Mouse (Mus musculus) kidney, postnatal 36 days (tissue): Measurements from ENCODE around the gene Cfdp1.
"Not testable (repeated sequence)": the region's sequence is repeated elsewhere in the genome, so short reads cannot be mapped to it uniquely, and the experiment has no call there.

Experiments used
- DNase-seq, 2 experiments: peaks; one replicate each; pipeline ENCODE4 v3.0.0; 2021 to 2022; ENCODE audit warnings: mixed read lengths in 2 of 2

Gene Cfdp1

DNA sequence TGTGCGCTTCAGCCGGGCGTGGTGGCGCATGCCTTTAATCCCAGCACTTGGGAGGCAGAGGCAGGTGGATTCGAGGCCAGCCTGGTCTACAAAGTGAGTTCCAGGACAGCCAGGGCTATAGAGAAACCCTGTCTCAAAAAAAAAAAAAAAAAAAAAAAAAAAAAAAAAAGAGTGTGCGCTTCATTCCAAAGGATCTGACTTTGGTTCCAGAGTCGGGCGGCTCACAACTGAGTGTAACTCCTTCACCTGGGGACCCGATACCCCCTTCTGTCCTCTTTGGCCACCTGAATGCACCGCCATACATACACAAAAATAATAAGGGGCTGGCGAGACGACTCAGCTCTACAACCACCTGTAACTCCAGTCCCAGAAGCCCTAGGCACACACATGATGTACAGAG, 872 bp downstream of the Cfdp1 start:
- not testable (repeated sequence) for DNase-seq

- no peak for DNase-seq
Measured at GRCm38 (mm10) chr8:111846746-111847145, 7.3 kb downstream of the Cfdp1 start.

DNA sequence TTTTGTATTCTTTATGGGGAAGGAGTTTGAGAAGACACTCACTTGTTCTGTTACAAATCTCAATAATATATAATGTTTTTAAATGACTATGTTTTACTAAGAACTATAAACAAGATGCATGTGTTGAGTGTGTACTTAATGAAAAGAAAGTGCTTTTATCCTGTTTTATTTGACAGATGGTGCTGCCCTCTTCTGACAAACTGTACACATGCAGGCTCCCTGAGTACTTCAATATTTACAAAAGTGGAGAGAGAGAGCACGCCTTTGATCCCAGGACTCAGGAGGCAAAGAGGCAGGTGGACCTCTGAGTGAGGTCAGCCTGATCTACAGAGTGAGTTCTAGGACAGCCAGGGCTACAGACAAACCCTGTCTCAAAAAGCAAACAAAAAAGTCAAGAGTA, 18.6 kb downstream of the Cfdp1 start:
- peak in 1 of 2 experiments; percentile 49 for DNase-seq

DNA sequence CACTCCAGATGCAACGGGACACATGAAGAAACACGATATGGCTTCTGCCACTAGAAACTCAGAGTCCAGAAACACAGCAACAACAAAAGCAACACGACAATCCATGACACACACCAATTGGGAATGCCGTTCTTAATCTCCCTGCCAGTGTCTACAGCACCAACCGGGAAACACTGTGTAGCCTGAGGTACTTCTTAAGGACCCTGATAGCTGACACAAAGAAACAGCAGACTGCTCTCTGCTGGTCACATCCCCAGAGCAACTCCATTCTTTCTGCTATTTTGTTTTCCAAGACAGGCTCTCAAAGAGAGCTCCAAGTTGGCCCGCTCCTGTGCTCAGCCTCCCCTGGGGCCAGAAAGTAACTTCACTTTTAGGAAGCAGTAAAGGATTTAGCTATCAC, 20.1 kb downstream of the Cfdp1 start:
- no peak for DNase-seq

- no peak for DNase-seq
Measured at GRCm38 (mm10) chr8:111832983-111833382, 21.1 kb downstream of the Cfdp1 start.

GRCm38 (mm10) chr8:111831996-111832395, 22.1 kb downstream of the Cfdp1 start:
- no peak for DNase-seq

DNA sequence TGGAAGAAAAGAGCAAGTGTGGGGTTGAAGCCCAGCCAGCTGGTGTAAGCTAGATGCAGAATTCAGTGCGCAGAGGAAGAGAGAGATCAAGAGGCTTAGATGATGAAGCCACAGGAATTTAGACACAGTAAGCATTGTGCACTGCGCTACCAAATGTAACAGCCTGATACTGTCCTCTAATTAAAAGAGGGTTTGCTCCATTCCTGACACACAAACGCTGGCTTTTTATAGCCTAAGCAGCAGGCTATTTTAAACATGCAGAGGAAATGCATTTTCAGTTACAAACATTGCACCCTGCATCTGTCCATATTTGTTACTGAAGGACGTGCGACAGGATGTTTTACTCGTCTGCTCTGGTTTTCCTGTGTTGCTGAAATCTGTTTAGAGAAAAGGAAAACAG, 25.5 kb downstream of the Cfdp1 start:
- DNase-seq: no peak

DNA sequence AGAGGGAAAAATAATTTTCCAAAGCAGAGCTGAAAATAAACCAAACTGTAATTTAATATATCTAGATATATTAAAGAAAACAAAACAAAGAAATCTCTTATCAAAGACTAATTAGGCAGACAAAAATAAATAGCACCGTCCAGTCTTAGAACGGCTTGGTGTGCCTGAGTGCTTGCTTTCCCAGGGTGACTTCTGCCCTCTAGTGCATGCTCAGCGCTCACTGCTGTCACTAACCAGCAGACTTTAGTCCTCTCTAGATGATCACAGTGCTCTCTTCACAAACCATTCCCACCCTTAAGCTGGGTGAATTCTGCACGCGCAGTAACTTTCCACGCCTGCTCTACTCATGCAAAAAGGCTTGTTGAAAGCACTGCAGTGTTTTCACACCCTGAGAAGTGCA, 28.9 kb downstream of the Cfdp1 start:
- peak; percentile 51 to 75 for DNase-seq

DNA sequence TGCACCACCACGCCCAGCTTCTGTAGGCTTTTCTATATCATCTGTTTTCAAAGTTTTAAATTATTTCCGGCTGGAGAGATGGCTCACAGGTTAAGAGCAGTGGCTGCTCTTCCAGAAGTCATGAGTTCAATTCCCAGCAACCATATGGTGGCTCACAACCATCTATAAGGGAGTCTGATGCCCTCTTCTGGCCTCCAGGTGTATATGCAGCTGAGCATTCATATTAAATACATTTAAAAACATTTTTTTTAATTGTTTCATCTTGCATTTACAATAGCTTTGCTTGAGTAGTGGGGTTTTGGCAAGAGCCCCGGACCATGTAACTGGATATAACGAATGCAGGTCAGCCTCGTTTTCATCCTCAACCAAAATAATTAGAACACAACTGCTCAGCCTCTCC, 29.8 kb downstream of the Cfdp1 start:
- no peak for DNase-seq

DNA sequence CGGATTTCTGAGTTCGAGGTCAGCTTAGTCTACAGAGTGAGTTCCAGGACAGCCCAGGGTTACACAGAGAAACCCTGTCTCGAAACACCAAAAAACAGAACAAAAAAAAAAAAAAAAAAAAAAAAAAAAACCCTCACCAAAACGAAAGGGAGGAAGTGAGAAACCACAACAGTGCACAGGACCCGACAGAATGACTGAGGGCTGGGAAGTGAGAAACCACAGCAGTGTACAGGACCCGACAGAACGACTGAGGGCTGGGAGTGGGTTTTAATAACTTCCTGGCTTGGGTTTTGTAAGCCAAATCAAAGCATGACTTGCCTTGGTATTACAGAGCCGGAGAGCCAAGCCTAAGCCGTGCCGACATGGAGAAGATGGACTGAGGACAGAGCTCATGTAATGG, 32.9 kb downstream of the Cfdp1 start:
- no peak for DNase-seq

GRCm38 (mm10) chr8:111820691-111821090, 33.4 kb downstream of the Cfdp1 start:
- DNase-seq: peak; percentile 51 to 55

GRCm38 (mm10) chr8:111820018-111820417, 34.1 kb downstream of the Cfdp1 start:
- peak; percentile 39 to 66 for DNase-seq

- no peak for DNase-seq
Measured at GRCm38 (mm10) chr8:111818556-111818955, 35.5 kb downstream of the Cfdp1 start.

DNA sequence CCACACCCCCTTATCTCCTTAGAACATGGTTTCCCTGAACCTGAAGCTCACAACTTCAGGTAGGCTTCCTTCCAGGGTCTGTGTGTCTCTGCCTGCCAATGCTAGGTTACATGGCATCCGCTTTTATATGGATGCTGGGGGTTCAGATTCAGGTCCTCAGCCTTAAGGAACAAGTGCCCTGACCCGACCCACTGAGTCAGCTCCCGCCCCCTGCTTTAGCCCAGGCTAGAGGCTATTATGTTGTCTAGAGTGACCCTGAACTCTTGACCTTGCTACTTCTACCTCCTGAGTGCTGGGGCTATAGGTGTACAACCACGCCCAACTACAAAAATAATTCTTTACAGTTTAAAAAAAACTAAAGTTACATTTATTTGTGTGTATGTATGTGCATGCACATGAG, 39.0 kb downstream of the Cfdp1 start:
- DNase-seq: no peak

DNA sequence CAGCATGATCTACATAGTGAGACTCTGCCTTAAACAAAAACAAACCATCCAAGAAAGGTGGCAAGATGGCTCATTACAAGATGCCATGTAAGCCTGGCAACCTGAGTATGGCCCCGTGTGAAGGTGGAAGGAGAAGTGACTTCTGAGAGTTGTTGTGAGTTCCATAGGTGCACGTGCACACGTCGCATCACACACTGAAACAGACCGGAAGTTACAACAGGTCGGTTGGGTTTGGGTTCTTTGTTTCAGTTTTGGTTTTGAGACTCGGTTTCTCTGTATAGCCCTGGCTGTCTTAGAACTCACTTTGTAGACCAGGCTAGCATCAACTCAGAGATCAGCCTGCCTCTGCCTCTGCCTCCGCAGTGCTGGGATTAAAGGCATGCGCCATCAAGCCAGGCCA, 40.3 kb downstream of the Cfdp1 start:
- no peak for DNase-seq

DNA sequence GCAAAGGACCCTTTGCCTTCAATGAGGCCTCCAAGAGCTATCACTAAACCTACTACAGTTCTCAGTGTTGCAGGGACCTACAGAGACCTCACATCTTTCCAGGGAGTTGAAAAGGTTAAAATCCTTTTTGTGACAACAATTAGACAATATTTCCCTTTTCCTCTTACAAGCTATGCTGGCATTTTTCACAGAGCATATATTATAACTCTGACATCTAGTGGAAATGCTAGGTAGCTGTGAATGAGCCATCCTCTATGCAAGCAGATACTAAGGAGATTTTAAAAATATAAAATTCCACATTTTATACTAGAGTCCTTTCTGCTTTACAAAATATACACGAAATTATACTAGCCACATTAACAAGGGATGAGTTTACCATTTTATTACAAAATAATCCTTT, 41.3 kb downstream of the Cfdp1 start:
- DNase-seq: no peak

- DNase-seq: no peak
Measured at GRCm38 (mm10) chr8:111810656-111811336, 43.3 kb downstream of the Cfdp1 start.

GRCm38 (mm10) chr8:111808891-111809622, 45.0 kb downstream of the Cfdp1 start:
- DNase-seq: no peak

GRCm38 (mm10) chr8:111808006-111808405, 46.1 kb downstream of the Cfdp1 start:
- no peak for DNase-seq

DNA sequence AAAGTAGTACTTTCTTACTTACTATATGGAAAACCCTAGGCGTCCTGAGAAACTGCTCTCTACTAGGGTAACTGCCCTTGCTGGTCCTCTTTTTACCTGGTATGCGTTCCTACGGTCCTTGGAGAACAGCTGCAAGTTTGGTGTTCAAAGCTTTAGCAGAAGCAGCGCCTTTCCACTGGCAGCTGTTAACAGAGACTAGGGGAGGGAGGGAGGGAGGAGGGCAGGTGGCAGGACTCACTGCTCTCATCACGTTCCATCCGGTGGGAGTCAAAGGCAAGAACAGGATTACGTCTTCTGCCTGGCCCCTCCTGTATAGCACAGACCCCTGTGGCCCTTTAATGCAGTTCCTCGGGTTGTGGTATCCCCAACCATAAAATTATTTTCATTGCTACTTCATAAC, 50.7 kb downstream of the Cfdp1 start:
- DNase-seq: no peak

DNA sequence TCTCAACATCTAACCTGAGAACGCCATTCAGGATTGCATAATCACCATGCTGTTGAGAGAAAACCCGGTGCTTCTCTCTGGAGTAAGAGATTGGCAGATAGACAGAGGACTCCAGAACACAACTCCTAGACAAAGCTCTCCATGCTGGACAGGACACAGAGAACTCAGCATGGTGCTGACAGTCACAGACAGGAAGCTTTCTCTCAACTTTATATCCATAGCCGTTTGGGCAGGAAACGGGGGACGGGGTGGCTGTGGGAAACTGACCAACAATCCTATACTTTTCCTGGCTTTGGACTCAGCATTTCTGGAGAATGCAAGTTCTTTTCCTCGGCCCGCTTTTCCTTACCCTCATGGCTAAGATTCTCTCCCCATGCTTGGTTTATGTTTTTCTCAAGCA, 51.8 kb downstream of the Cfdp1 start:
- no peak for DNase-seq

DNA sequence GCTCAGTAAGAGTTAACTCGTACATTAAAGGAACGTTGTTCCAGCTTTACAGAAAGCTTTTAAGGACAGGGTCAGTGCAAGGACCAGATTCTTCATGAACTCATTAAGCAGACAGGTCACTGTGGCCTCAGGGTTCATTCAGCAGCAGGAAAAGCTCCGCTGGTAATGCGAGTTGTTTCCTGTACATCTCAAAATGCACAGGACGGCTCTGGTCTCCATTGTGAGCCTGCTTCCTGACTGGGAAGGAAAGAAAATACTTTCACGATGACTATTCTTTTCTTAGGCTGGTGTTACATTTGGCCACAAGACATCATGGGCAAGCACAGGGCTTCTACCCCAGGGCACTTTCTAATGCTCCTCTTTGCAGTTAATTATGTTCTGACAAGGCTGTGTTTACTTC, 52.6 kb downstream of the Cfdp1 start:
- no peak for DNase-seq

GRCm38 (mm10) chr8:111796528-111796927, 57.6 kb downstream of the Cfdp1 start:
- peak in 1 of 2 experiments; percentile 52 for DNase-seq

- no peak for DNase-seq
Measured at GRCm38 (mm10) chr8:111793324-111793917, 60.7 kb downstream of the Cfdp1 start.
